Mouse (Mus musculus): ENCODE results near the gene Arl15.

The Arl15 gene

DNA sequence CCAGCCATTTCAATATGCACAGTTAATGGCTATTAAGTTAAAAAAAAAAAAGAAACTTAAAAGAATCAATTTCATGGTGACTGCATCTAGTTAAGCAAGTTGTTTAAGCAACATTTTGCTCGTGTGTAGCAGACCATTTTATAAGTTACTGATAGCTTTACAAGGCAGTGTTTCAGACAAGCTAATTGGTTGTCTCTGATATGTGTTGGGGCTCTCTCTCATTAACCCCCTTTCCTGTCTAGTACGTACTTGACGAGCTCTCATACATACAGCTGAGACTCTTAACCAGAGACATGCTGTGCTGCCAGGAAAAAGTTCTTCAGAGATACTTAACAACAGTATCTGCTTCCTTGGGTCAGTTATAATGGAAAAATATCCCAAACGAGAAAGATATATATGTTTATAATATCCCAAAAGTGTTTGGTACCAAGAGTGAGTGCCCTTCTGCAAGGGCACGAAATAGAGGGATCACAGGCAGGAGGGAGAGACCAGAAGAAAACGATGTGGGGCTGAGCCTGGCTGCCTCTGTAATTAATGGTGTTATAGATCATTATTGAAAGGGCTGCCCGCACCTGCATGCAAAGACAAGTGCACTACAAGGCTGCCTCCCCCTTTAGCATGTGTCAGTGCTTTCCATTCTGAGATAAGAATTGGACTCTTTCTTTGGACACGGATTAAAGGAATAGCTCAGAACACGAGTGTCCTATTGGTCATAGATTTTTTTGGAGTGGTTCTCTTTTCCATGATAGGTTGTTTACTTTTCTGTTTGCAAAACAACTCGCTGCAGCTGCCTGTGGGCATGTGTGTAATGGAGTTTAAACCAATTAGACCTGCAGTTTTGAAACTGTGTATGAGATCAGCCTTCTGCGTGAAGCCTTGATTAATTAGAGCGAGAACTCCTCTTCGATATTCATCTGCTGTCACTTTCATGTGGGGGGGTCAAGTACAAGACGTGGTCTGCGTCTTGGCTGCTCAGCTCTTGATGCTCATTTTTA lies 350.0 kb downstream of the Arl15 start:
- DNase-seq (ENCODE audit: low read depth) = no peak

DNA sequence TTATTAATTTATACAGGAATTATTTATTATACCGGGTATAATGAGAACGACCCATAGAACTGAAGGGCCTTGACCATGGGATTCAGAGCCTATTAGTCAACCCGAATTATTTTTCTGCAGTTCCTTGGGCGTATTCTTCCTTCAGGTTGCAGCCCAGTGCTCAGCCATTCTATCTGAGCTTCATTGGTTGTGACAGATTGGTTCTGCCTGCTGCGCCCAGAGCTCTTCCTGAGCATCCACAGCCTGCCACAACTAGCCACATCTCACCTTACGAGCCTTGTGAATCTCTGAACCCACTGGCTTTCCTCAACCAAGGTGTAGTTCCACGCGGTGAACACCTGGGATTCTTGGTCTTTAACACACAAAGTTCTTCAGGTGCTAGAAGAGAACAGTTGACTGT lies 350.9 kb downstream of the Arl15 start:
- no peak for DNase-seq (ENCODE audit: low read depth)

DNA sequence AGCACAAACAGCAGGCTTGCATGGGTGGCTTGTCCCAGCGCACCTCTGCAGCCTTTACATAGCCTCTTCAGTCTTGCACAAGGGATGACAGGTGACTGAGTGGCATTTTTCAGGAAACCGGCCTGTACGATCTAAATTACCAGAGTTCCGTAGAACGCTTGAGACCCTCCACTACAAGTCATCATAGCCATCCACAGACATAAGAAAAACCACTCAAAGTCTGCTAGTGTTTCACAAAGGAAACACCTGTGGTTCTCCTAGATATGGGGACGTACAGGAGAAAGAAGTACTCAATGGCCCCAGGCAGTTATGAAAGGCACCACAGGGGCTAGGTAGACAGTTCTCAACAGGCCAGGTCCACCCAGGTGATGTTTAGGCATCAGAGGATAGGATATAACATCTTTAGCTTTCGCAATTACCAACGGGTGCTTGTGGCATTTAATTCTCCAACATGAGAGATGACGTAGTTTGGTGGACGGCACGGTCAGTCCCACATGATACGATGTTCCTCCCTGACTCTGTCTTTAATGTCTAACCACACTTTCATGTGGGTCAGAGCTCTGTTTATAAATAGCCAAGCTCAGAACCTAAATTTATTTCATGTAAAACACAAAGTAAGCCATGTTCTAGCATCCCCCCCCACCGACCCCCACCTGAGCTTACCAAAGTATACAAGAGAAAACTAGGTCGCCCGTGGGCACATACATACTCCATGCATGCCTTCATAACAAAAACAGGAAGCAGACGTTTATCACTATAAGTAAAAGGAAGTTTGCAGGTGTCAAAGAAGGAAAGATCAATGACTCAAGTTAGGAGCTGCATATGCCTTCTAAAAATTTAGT lies 356.8 kb downstream of the Arl15 start:
- no peak for DNase-seq (ENCODE audit: low read depth)

DNA sequence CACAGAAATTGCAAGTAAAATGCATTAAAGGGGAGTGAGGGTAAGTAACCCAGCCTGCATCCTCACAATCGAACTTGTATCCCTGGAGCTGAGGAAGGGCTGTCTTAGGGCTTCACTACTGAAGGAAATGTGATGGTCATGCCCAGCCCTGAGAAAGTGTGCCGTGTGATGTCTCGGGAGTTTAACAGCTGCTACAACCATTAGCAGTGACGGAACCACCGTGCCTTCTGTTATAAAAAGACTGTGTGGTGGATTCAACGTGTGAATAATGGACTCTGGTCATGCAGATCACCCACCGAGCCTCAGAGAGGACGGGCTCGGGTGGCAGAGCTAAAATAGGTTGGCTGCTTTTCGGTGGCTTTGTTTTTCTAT lies 357.4 kb downstream of the Arl15 start:
- DNase-seq (ENCODE audit: low read depth) = no peak

DNA sequence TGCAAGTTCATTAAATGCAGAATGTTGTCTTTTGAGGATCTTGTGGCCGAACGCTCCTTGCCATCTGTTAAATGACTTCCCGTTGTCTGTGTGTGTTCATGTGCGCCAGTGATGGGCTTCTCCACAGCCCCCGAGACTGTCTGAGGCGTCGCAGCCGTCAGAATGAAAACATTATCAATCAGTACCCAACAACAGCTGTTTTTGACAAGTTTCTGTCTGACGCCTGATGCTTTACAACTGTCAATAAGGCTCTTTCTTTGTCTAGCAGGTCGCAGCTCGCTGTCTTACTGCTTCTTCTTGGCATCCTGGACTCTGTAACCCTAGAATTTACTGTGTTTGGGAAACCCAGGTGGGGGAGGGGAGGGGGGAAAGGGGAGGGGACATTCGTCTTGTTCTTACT lies 362.4 kb downstream of the Arl15 start:
- no peak for DNase-seq (ENCODE audit: low read depth)

DNA sequence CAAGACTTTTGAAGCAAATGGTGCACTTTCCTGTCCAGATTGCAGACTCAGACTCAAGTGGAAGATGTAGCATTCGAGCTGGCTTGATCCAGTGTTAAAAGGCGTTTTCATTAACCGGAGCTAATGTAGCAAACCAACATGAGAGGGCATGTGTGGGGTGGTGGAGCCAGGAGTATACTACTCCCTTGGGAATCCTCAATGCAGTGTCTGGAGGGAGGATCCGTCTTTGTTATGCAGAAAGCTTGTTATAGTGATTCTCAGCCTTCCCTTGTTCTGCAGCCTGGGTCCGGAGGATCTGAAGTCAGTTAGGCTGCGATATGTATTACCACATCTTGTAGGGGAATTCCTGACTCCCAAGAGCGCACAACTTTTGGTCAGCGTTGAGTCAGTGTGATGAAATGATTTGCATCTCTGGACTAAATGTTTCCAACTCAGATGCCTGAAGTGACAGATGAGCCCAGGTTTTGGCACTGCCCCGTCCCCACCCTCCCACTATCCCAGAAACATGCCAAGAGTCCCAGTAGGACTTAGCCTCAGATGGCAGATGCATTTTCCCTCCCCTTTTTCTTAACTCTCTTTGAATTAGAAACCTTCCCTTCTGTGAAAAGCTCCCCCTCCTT lies 363.9 kb downstream of the Arl15 start:
- DNase-seq (ENCODE audit: low read depth) = peak; percentile 40

DNA sequence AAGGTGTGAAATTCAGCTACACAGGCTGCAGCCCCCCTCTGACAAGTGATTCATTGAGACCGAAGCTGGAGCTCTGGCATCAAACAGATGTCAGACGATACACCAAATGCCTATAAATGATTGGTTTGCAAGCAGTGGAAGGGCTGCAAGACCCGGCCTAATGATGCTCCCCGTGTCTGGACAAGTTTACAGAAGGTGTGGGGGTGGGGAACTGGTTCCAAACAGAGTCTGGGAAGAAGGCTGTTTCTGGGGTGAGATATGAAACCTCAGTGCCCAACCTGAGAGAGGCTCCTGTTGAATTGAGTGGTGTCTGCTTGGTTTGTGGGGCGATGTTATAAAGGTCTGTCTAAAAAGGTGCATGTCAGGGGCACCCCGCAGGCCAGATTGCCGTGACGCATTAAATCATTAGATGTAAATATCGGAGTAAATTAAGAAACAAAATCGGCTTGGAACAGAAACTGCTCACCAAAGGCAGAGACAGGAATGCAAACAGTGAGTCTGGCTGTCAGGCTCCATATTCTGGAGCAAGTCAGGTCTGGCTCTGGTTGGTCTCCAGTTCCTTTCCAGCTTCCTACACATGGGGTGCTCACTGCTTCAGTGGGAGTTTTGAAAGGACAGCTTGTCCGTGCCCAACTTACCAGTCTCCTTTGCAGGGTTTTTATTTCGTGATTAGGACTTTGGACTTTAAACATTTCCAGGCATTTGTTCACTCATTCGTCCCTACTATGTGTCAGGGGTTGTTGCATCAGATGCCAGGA lies 365.5 kb downstream of the Arl15 start:
- DNase-seq (ENCODE audit: low read depth) = no peak

DNA sequence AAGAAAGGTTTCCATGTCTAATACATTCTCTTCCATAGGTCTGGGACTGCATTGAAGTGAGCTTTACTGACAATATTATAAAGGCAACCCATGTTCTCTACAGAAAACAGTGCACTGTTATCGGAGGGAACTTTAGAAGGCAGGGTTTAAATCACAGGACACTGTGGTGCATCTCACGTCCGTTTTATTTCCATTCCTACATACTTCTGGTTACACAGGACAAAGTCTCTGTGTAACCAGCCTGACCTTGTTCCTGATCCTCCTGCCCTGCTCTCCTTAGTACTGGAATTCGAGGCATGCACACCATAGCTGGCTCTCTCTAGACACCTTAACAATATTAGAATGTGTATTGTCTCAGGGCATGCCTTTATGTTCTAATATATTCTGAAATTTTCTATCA lies 368.4 kb downstream of the Arl15 start:
- no peak for DNase-seq (ENCODE audit: low read depth)

DNA sequence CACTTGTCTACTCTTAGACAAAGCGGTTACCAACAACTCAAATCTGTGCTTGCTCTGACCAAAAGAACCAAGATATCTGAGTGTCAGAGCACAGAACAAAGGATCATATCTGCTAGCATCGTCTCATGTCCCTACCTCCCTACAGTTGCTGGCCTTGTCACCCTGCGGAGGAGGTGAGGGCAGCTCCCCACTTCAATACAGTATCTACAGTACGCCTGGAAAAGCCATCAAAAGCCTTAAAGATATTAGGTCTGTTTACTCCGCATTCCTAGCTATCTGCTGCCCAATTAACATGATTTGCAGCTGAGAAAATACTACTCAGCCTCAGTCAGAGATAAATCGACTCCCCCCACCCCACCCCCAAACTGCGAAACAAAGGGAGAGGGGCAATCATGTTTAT lies 371.3 kb downstream of the Arl15 start:
- no peak for DNase-seq (ENCODE audit: low read depth)

DNA sequence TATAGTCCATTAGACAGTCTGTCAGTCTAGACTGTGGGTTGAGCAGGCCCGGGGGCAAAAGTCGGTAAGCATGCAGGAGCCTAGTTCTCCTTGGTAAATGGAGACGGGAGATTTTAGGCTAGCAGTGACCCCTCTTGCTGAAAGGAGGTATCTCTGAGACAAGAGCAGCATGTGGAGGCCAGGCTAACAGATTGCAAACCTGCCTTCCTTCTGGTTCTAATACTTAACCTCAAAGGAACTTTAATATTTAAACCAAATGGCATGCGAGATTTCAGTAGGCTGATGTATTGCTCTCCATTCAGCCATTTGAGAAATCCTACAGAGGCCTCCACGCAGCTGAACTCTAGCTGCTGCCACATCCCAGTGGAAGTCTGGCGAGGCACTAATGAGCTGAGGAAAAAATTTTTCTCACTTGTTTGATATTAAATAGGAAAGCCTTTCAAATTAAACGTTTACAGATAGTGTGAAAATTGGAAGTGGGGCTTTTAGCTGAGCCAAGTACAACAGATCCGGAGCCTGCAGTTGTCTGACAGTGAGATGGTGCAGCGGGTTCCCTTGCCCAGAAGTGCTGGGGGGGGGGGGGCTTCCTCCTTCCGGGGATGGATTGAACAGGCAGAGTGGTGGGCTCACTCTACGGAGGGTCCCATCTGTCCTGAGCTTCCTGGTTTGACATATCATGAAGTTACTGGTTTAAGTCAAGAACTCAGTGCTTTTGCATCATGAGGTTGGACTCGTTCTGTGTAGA lies 372.3 kb downstream of the Arl15 start:
- no peak for DNase-seq (ENCODE audit: low read depth)

DNA sequence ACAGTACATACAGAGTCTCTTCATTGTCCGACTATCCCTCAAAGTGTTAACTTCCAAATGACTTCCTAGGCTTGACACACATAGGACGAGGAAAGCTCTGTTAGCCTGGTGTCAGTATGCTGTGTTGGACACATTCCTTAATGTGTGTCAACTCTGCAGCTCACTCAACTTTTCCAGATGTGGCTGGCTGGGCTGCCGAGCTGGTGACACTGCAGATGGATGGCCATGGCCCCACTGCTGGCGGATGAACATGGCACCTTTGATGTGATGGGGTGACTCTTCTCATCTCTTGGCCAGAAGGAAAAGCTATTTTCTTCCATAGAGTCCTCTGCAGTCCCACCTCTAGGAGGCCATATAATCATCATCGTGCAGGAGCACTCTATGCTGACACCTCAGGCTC lies 375.8 kb downstream of the Arl15 start:
- DNase-seq (ENCODE audit: low read depth) = no peak

DNA sequence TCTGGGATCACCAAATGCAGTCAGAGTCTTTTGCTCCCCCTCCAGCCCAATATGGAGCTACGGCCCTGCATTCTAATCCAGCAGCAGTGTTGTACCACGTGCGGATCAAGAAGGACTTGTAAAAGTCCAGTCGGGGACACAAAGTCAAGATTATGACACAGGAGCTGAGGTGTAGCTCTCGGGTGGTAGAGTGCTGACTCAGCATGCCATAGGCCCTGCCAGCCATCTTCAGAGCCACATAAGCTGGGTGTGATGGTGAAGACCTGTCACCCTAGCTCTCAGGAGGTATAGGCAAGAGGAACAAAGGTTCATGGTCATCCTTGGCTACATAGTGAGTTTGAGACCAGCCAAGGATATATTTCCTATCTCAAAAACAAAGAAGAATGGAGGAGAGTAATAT lies 377.2 kb downstream of the Arl15 start:
- no peak for DNase-seq (ENCODE audit: low read depth)

DNA sequence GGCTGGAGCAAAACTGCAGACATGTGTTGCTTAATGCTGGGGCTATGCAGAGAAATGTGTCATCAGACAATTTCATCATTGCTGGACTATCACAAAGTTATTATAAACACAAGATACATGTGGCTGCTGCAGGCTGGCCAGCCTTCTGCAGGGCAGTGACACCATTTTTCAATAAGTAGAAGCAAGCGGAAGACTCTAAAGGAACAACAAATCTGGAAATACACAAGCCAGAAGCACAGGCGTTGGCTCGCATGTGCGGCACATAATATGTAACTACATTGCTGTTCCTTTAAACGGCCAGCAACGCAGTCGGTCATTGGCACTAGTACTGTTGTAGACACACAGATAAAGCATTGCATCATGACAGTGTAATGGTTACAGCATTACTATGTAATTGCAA lies 393.8 kb downstream of the Arl15 start:
- DNase-seq (ENCODE audit: low read depth) = no peak

DNA sequence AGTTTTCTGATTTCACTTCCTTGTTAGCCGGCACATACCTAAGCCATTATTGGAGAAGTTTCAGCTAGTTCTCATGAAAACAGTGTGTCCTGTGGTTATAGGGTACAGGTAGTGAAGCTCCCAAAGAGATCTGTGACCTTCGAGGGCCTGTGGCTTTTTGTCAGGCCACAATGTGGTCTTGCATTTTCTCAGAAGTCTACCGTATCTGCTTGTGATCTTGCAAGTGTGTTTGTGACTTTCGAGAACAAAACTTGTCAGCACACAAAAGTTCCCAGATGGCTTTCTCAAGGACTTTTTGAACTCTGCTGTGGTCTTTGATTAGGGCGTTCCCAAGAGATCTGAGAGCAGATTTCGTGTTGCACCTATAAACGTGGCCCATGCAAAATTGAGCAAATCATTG lies 394.5 kb downstream of the Arl15 start:
- DNase-seq (ENCODE audit: low read depth) = no peak

DNA sequence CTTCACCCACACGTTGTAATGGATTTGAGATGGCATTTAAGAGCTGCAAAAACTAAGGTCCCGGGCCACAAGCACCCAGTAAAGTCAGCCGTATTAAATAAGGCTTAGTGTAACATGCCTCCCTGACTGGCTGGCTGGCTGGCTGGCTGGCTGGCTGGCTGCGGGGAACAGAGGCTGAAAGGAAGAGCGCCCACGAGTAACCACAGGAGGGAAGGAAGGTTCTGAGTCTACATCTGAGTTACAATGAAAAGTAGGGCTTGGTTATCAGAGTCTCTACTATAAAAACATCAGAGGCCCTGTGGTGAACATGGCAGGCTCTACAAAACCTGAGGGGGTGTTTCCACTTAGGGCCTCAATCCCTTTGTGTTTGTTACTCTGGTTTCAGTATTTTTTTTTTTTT lies 395.1 kb downstream of the Arl15 start:
- no peak for DNase-seq (ENCODE audit: low read depth)

DNA sequence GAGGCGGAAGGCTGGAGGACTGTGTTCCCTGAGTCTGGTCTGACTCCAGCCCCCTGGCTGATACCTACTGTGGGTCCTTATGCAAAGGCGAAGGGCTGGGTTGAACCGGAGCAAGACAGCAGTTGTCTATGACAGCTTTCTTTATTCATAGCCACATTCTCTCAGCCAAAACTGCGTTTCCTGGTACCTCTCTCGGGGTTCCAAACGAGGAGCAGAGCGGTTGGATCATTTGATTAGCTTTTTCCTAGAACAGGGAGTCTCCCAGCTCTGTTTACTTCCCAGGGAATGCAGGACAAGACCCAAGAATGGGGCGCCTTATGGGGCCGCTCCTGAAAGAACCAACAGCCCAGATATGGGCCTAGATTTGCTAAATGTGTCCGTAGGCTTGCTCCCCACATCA lies 396.6 kb downstream of the Arl15 start:
- no peak for DNase-seq (ENCODE audit: low read depth)

DNA sequence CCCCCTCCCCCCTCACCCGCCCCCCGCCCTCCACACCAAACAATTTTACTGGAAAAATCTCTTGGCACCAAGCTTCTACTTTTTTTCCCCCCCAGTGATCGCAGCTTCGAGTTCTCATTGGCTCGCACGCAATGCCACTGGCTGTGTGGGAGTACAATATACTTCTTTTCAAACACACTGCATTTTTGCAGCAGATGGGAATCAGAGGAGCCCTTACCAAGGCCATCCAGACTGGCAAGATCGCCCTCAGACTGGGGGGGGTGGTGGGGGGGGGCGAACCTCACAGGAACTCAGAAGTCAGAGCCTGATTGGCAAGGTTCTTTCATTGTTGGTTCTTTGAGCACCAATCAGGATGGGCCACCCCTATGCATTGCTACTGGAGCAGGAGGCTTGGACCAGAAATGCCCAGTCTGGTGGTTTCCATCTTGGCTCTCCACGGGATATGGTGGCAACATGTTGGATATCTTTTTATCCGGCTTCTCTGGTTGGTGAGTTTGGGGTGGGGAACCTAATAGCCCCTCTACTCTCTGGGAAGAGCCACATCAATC lies 404.0 kb downstream of the Arl15 start:
- no peak for DNase-seq (ENCODE audit: low read depth)

DNA sequence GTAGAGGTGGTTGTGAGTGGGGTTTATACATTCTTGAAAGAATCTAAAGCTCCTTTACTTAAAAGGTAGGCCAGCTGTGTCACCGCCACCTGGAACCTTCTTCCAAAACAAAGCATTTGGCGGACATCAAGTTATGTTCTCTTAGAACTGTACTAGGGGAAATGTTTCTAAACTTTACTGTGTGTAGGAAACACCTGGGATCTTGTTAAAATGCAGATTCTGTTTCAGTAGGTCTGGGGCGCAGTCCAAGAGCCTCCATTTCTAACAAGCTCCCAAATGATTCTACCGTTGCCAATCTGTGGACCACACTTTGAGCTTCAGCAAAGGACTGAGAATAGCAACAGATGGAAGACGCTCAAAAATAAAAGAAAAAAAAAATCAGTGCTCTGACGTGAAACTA lies 405.4 kb downstream of the Arl15 start:
- DNase-seq (ENCODE audit: low read depth) = no peak

DNA sequence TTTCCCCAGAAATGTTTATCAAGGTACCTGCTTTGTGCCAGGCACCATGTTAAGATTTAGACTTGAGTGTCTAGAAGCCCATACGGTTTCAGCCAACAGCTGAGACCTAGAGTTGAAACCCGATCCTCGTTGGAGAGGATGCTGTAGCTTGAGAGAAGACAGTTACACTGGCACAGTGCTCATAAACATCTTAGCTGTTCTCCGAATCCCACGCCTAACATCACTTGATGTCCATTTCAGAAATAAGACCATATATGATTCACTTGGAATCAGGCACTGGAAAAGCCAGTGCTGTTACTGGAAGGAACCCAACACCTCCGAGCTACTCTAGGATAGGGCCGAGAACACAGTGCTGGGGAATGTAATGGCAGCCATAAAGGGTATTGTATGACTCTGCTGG lies 406.2 kb downstream of the Arl15 start:
- no peak for DNase-seq (ENCODE audit: low read depth)

DNA sequence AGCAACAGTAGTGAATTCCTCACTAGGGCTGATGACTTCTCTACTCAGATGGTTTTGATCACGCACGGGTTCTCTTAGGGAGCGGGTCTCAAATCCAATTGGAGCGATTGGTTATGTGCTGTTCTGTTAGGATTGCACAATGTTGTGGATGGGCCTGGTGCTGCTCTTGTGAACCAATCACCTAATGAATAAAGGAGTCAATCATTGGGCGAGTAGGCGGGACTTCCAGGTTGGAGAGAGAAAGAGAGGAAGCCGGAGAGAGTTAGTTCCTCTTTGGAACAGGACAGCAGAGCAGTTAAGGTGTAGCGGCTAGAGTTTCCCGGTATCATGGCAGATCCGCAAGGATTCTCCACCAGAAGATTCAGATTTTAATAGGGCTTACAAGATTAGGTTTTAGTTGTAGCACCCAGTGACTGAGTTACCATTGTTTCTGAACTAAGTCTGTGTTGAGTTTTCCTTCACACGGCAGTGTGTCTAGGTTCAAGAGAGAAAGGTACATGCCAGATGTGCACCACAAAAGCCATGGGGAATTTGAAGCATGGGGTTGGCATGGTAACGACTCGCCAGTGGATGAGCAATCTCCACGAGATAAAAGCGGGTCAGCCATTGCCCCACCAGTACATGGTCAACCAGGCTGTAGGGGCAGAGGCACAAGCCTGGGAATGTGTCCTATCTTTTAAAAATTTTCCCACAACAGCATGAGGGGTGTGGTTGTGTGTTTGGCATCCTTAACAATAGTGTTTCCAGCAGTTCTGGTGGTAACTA lies 408.7 kb downstream of the Arl15 start:
- no peak for DNase-seq (ENCODE audit: low read depth)

All from fibroblast of lung, adult 2 months (primary cell).